Mouse (Mus musculus) cerebellum, adult 11 months (tissue): Measurements from ENCODE around the gene Cog3.

Experiments
- DNase-seq: peaks from one replicate; pipeline ENCODE4 v3.0.0; 2022

Gene Cog3

GRCm38 (mm10) chr14:75669085-75669645 is 85.2 kb downstream of the Cog3 start:
- DNase-seq: no peak

GRCm38 (mm10) chr14:75665430-75666180 is 88.7 kb downstream of the Cog3 start:
- no peak for DNase-seq

- no peak for DNase-seq
Measured at GRCm38 (mm10) chr14:75661548-75661947, 92.8 kb downstream of the Cog3 start.

- no peak for DNase-seq
Measured at GRCm38 (mm10) chr14:75660936-75661335, 93.4 kb downstream of the Cog3 start.
